Mouse (Mus musculus) embryo, embryonic 10 days (tissue): ENCODE measurements around the gene Gm5622.
"Not testable (repeated sequence)": the region's sequence is repeated elsewhere in the genome, so short reads cannot be mapped to it uniquely, and the experiment has no call there.

Source experiments
- DNase-seq: peaks from one replicate; pipeline ENCODE4 v3.0.0-alpha.2; 2015; ENCODE audit warnings: low spot score

The Gm5622 gene

GRCm38 (mm10) chr14:51552490-51552889 is at the start of gene Gm5622:
Gene Gm5622, plus strand, starts transcription at chr14:51552790.
- no peak for DNase-seq

DNA sequence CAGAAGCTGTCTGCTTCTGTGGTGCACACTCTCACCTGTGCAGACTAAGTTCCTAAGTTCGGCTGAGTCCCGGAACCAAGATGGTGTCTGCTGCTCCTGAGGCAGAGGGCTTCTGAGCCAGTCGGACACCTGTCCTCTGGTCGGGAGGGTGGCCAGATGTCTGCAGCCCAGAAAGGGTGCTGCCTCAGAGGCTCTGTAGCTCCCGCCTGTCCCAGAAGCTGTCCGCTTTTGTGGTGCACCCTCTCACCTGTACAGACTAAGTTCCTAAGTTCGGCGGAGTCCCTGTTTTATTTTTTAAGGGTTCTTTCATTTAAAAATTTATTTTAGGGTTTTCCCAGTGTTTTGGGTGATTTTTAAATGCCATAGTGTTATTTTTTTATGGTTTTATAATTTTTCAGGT is 45.2 kb upstream of the Gm5622 start:
- no peak for DNase-seq

DNA sequence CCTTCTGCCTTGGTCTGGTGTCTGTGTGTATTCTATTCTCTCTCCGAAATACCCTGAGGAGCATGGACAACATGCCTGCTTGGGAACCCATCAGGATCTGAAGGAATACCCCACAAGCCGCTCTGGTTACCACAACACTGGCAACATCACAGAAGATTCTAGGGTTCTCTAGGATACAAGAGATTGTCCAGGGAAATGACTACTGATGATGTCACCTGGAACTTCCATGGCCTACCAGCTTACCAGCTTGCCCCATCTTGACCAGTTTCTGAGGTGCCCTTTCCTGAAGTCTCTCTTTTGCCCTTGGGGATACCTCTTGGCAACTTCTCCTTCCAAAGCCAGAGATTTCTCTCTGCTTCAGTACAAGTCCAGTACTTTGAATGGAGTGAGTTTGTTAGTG is 21.4 kb downstream of the Gm5622 start, which contains the start of gene Gm17175:
Gene Gm17175 (minus strand): TSS at position 101 of the 400 bp plus-strand sequence.
- not testable (repeated sequence) for DNase-seq

- not testable (repeated sequence) for DNase-seq
Measured at GRCm38 (mm10) chr14:51592039-51592438, 39.4 kb downstream of the Gm5622 start, which contains the start of gene Gm17174. Gene Gm17174, minus strand, starts transcription at chr14:51592139.

GRCm38 (mm10) chr14:51611210-51611609 is 58.6 kb downstream of the Gm5622 start, which contains the start of gene Gm17078:
Gene Gm17078, minus strand, starts transcription at chr14:51611310.
- no peak for DNase-seq

- DNase-seq: not testable (repeated sequence)
Measured at GRCm38 (mm10) chr14:51632426-51632825, 79.8 kb downstream of the Gm5622 start.

- not testable (repeated sequence) for DNase-seq
Measured at GRCm38 (mm10) chr14:51635566-51635965, 83.0 kb downstream of the Gm5622 start, which contains the start of gene Gm4181. Gene Gm4181, minus strand, starts transcription at chr14:51635666.

GRCm38 (mm10) chr14:51677269-51677668 is 124.7 kb downstream of the Gm5622 start:
- DNase-seq: no peak

DNA sequence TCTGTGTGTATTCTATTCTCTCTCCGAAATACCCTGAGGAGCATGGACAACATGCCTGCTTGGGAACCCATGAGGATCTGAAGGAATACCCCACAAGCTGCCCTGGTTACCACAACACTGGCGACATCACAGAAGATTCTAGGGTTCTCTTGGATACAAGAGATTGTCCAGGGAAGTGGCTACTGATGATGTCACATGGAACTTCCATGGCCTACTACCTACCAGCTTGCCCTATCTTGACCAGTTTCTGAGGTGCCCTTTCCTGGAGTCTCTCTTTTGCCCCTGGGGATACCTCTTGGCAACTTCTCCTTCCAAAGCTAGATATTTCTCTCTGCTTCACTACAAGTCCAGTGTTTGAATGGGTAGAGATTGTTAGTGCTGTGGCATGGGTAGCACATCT is 142.8 kb downstream of the Gm5622 start, which contains the start of gene Gm17079:
Gene Gm17079 (minus strand): TSS at position 101 of the 400 bp plus-strand sequence.
- DNase-seq: not testable (repeated sequence)
